Mouse (Mus musculus): ENCODE results near the gene Iqsec1.
A peak's percentile ranks its signal among the peaks of the same experiment; 100 is the strongest.

Iqsec1 gene

GRCm38 (mm10) chr6:90727826-90728225 lies 260.7 kb downstream of the Iqsec1 start:
- DNase-seq (ENCODE audit: low read depth, low spot score): no peak

GRCm38 (mm10) chr6:90726711-90727122 lies 261.8 kb downstream of the Iqsec1 start:
- no peak for DNase-seq (ENCODE audit: low read depth, low spot score)

DNA sequence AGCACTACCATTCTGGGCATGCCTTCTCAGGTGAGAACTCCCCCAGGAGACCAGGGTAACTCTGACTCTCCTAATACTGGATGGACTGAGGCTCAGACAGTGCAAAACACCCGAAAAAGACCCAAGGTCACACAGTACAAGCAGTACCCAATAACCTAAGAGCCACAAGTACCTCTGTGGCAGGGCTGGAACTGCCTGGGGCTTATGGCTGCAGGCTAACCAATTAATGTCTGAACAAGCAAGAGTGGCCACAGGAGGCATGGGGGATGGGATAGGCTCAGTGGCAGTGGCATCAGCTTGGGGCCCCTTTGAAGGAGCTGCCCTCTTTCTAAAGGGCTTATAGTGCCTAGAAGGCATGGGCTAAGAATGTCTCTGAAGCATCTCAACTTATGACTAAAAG lies 263.0 kb downstream of the Iqsec1 start:
- no peak for DNase-seq (ENCODE audit: low read depth, low spot score)

- no peak for DNase-seq (ENCODE audit: low read depth, low spot score)
These were observed 265.5 kb downstream of the Iqsec1 start for GRCm38 (mm10) chr6:90722993-90723392.

DNA sequence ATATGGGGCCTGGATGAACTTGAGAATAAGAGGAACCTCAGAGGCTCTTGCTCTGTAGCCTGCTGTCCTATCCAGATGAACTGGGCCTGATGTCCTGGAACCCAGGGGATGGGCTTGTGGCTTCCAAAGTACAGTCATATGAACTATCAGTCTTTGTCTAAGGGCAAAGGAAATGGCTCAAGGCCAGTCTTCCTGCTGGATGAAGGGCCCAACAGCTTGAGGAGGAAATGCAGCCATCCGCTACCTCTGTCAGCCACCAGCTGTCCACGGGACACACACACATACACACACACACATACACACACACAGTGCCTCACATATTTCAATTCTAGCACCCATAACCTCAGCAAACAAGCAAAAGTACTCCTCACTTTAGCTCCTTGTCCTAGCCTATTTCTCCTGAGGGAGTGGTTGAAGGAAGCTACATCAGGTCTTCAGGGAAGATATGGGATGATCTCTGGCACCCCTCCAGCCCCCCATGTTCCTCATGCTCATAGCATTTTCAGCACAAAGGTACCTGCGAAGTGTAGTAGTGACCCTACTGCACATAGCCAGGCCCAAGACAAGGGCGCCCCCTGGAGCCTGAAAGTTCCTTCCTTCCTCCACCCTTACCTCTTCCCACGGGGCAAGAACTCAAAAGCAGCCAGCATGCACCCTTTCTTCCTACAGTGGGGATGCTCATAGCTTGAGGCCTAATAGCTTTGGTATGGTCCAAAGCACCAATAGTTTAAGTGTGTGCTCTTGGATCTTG lies 267.3 kb downstream of the Iqsec1 start:
- DNase-seq (ENCODE audit: low read depth, low spot score): peak; percentile 45

- no peak for DNase-seq (ENCODE audit: low read depth, low spot score)
These were observed 268.3 kb downstream of the Iqsec1 start for GRCm38 (mm10) chr6:90720201-90720600.

- no peak for DNase-seq (ENCODE audit: low read depth, low spot score)
These were observed 269.1 kb downstream of the Iqsec1 start for GRCm38 (mm10) chr6:90719402-90719801.

DNA sequence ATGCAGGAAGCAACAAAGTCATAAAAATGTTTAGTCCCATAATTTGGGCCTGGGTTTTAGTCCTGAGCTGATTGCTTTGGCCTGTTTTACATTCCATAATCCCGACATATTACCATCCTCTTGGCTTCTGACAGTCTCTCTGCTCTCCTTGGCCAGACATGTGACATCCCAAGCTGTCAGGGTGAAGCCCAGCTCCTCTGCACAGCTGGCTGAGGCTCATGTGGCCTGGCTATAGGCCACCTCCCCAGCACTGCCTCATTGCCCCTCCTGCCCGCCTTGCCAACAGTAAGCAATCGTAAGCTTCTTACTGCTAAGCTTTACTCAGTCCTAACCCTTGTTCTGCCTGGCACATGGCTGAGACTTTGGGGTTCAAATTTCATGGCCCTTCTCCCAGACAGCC lies 270.0 kb downstream of the Iqsec1 start:
- DNase-seq (ENCODE audit: low read depth, low spot score): no peak

DNA sequence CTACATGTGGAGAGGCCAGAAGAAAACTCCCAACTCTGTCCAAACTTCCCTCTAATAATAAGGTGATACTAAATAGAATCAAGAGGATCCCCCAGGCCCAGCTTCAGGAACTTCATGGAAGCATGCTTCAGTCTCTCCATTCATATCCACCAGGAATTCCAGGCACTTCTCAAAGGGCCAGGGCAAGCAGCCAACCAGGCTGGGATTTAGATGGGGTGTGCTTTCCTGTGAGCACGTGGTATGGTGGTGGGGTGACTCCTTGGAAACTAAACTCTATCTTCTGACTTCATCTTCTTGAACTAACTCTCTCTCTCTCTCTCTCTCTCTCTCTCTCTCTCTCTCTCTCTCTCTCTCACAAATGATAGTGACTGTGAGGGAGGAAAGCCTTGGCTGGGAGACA lies 270.8 kb downstream of the Iqsec1 start:
- no peak for DNase-seq (ENCODE audit: low read depth, low spot score)

DNA sequence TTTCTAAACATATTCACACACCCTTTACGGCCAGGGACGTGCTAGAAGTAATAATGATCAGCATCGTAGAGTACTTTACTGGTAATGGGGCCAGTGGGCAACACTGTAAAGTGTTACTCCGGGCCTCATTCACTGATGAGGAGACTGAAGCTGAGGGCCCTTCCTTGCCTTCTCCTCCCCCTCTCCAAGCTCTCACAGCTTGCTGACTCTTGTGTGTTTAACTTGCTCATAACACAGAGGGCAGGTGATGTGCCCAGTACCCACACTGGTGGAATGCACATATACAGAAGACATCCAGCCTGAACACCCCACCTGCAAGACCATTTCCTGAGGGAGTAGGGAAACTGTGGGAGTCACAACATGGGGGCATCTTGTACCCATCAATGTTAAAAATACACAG lies 271.6 kb downstream of the Iqsec1 start:
- no peak for DNase-seq (ENCODE audit: low read depth, low spot score)

DNA sequence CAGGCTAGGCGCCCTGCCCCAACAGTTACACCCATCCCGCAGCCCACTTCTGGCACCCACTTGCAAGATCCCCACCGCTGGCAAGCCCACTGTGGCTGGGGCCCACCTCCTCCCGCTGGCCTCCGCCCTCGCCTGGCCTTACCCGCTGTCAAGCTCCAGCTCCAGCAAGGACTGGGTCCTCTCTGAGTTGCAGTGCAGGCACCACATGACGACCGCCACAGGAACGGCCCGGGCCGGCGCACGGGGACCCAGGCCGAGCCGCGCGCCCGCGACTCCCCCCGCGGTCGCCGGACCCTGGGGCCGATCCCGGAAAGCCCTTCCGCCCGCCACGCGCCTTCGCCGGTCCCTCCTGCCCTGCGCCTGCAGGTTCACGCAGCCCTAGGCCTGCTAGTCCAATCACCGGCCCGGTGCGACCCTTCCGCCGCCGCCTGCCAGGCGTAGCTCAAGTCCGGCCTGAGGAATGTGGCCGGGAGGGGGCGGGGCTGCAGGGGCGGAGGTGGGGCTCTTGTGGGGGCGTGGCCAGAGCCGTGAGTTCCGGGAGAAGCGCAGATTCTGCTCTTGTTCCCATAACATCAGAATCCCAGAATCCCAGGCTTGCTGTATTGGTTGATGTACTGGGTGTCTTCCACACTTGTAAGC lies 272.3 kb downstream of the Iqsec1 start:
- peak; percentile 96 for DNase-seq (ENCODE audit: low read depth, low spot score)

DNA sequence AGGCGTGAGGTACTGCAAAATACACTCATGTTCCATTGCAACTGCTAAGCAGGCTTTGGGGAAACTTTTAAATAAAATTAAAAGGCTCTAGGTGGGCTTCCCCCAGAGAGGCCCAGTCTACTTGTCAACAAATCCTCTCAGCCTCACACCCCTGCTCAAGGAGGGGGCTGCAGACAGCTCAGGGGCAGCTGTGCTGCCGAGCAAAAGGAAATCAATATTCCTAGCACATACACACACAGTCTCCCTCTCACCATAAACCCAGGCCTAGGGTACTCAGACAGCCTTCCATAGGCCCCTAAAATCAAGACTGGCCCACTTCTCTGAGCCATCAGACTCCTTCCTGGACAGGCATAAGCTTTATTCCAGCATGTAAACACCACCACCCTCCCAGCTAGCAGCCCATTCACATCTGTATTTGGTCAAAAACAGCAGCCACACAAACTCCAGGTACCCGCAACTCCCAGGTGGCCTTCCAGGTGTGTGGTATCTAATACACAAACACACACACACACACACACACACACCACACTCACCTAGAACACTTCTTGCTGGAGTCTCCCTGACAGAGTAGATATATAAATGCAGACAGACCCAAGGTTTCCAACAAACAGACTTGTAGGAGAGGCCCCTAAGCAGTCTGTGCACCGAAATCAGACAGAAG lies 273.1 kb downstream of the Iqsec1 start:
- no peak for DNase-seq (ENCODE audit: low read depth, low spot score)

DNA sequence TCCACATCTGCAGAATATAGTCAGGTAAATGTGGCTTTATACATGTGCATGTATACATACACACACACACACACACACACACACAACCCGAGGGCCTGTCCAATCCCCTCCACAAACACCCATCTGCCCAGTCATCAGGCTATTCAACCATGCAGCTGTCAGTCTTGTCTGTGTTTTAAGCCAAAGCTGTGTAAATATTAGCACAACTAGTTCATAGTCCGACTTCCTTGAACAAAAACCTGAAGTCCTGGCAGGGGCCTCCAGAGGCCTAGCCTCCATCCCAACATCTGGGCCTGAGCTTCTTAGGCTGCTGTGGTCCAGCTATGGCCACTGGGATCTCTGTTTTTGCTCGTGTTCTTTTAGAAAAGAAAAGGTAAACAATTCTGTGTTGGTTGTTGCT lies 274.8 kb downstream of the Iqsec1 start:
- no peak for DNase-seq (ENCODE audit: low read depth, low spot score)

- no peak for DNase-seq (ENCODE audit: low read depth, low spot score)
These were observed 275.7 kb downstream of the Iqsec1 start for GRCm38 (mm10) chr6:90712486-90713480.

- no peak for DNase-seq (ENCODE audit: low read depth, low spot score)
These were observed 276.4 kb downstream of the Iqsec1 start for GRCm38 (mm10) chr6:90712063-90712462.

DNA sequence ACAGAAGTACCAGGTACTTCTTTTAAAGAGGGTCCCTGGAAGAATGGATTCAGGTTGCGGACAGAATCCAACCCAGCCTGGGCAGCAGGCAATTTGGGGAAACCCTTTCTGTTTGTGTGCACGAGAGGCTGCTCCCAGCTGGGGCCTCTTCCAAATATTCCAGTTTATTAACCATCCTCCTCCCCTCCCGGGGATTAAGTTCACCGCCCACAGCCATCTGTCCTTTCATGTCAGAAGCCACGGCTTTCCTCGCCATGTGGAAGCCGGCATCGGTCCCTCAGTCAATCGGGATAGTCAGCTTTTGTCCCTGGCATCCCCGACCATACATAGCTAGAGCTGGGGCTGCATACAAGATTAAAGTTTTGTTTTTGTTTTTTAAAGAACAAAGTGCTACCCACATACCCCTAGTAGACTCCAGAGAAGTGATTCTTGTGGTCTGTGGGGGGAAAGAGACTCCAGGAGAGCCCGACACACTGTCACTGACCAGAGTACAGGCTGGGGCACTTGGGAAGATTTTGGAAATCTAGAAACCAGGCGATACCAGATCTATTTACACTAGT lies 276.9 kb downstream of the Iqsec1 start:
- DNase-seq (ENCODE audit: low read depth, low spot score): no peak

DNA sequence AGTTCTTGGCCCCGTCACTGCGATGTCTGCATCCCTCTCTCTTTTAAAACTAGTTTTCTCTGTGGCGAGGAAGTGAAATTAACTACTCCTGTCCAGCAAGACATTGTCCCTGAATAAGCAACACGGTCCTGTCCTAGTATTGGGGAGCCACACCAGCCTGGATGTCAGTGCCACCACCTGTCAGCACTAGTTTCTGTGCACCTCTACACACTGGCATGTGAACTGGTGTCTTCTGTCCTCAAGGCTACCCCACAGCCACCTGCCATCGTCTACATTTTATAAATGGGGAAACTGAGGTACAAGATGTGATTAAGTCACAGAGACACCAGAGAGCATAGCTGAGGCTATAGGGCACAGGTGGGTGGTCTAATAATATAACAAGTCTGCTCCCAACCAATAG lies 277.7 kb downstream of the Iqsec1 start:
- DNase-seq (ENCODE audit: low read depth, low spot score): no peak

GRCm38 (mm10) chr6:90709929-90710777 lies 278.3 kb downstream of the Iqsec1 start:
- no peak for DNase-seq (ENCODE audit: low read depth, low spot score)

DNA sequence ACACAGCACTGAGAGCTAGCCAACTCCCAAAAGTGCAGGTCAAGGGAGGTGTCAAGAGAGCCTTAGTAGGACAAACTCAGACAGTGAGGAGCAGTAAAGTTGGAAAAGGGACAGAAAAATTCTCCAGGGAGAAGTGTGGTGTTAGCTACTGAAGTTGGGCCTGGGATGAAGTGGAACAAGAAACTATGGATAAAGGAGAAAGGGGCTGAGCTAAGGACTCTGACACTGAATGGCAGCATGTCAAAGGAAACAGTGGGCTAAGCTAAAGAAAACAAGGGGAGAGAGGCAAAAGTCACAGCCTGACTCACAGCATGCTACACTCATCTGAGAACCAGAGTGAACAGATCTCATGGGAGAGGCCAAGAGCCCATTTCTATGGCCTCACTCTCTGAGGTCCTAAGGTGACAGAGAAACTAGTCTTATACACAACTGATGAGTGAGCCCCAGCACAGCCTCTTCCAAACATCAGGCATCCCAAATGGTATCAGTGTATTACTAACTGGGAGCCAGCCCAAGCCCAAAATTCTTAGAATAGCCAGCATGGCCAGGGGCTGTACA lies 280.3 kb downstream of the Iqsec1 start:
- DNase-seq (ENCODE audit: low read depth, low spot score): no peak

DNA sequence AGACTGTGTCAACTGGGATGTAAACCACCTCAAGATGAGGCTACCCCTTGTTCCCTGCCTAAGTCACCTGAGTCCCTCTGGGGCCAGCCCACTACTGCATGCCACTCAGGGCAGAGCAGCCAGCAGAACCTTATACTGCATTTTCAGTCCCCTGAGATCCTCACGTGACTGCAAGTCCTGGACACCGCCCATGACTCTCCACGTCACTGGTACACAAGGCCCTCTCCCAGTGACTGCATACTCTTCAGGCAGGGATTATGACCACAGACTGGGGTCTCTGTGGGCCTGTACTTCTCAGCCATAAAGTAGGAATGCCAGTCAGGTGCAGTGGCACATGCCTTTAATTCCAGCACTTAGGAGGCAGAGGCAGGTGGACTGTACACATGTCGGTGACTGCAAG lies 281.3 kb downstream of the Iqsec1 start:
- DNase-seq (ENCODE audit: low read depth, low spot score): no peak
